Mouse (Mus musculus) CH12.LX (cell line): Measurements from ENCODE around the gene Crnkl1. TPM values are rescaled to one million over a fixed set of nuclear protein-coding genes. Genes with fewer than 3 reads are reported as not detected.

Experiments used
- DNase-seq: peaks from one replicate; pipeline ENCODE4 v3.0.0-alpha.2; 2013; ENCODE audit errors: extremely low read depth
- H3K27ac ChIP-seq: 2 replicates; pipeline ENCODE4 v1.5.1; 2012; ENCODE audit warnings: low read depth, mild to moderate bottlenecking, control low read depth, moderate library complexity; ENCODE audit not compliant: insufficient read depth
- H3K27me3 ChIP-seq: replicated peaks from 2 replicates; pipeline ENCODE3; 2012; ENCODE audit warnings: inconsistent platforms
- H3K36me3 ChIP-seq, 2 experiments: replicated peaks in 1 of 2; 2 replicates each; pipeline versions ENCODE3 to v1.6.1; 2012; ENCODE audit warnings: inconsistent platforms in 1 of 2, low read length in 1 of 2, mild to moderate bottlenecking in 1 of 2, mixed read lengths in 1 of 2, moderate library complexity in 1 of 2; ENCODE audit not compliant: control insufficient read depth in 1 of 2, insufficient read depth in 1 of 2
- H3K4me1 ChIP-seq, 2 experiments: 2 replicates each; pipeline ENCODE4 v1.6.1; 2012; ENCODE audit warnings: inconsistent platforms in 1 of 2, moderate library complexity in 1 of 2; ENCODE audit not compliant: insufficient read depth in 2 of 2, control insufficient read depth in 1 of 2
- H3K4me2 ChIP-seq: 2 replicates; pipeline ENCODE4 v1.6.1; 2012; ENCODE audit warnings: low read depth, mild to moderate bottlenecking, control low read depth; ENCODE audit not compliant: poor library complexity, insufficient read depth, severe bottlenecking
- H3K4me3 ChIP-seq, 3 experiments: fragments of 150-350 bp in 1 of 3; sonication (generic) in 1 of 3; replicated peaks in 1 of 3; 2 replicates each; pipeline versions ENCODE3 to v1.5.1; 2011 to 2012; ENCODE audit warnings: low read depth in 2 of 3, low read length in 2 of 3, mild to moderate bottlenecking in 2 of 3, moderate library complexity in 2 of 3, control low read depth in 1 of 3, improper control_type of control experiment in 1 of 3, inconsistent platforms in 1 of 3, mixed read lengths in 1 of 3; ENCODE audit not compliant: poor library complexity in 1 of 3
- H3K79me2 ChIP-seq: replicated peaks from 2 replicates; pipeline ENCODE4 v1.6.1; 2012; ENCODE audit warnings: mild to moderate bottlenecking, moderate library complexity; ENCODE audit not compliant: control insufficient read depth, poor library complexity, insufficient read depth, severe bottlenecking; ENCODE audit errors: extremely low read depth
- H3K9ac ChIP-seq: 2 replicates; pipeline ENCODE4 v1.6.1; 2012; ENCODE audit warnings: low read depth, mild to moderate bottlenecking, control low read depth, moderate library complexity; ENCODE audit not compliant: insufficient read depth
- H3K9me3 ChIP-seq: replicated peaks from 2 replicates; pipeline ENCODE3; 2012; ENCODE audit warnings: low read length, inconsistent platforms, mixed read lengths
- BHLHE40 ChIP-seq: IDR thresholded peaks from 2 replicates; pipeline ENCODE4 v1.6.1; 2011; ENCODE audit warnings: mild to moderate bottlenecking, low read depth, low read length, improper control_type of control experiment
- CHD1 ChIP-seq: IDR thresholded peaks from 2 replicates; pipeline ENCODE4 v1.6.1; 2012; ENCODE audit warnings: low read depth, low read length, improper control_type of control experiment, inconsistent platforms
- CTCF ChIP-seq, 2 experiments: IDR thresholded peaks in 1 of 2; conservative IDR thresholded peaks in 1 of 2; 2 replicates each; pipeline ENCODE4 v1.5.1; 2011 to 2012; ENCODE audit warnings: low read depth in 2 of 2, low read length in 2 of 2, improper control_type of control experiment in 1 of 2, inconsistent platforms in 1 of 2, mild to moderate bottlenecking in 1 of 2, moderate library complexity in 1 of 2
- E2F4 ChIP-seq: IDR thresholded peaks from 2 replicates; pipeline ENCODE4 v1.6.1; 2011; ENCODE audit warnings: low read depth, low read length, improper control_type of control experiment; ENCODE audit not compliant: insufficient replicate concordance
- EP300 ChIP-seq: IDR thresholded peaks from 2 replicates; pipeline ENCODE4 v1.6.1; 2011; ENCODE audit warnings: low read length, improper control_type of control experiment
- GABPA ChIP-seq: IDR thresholded peaks from 2 replicates; pipeline ENCODE4 v1.6.1; 2012; ENCODE audit warnings: low read depth, low read length, improper control_type of control experiment, inconsistent platforms; ENCODE audit not compliant: insufficient replicate concordance
- HCFC1 ChIP-seq: IDR thresholded peaks from 2 replicates; pipeline ENCODE4 v1.6.1; 2012; ENCODE audit warnings: low read depth, mild to moderate bottlenecking, inconsistent platforms, low read length, improper control_type of control experiment
- IRF4 ChIP-seq: IDR thresholded peaks from 2 replicates; pipeline ENCODE4 v1.6.1; 2014; ENCODE audit warnings: low read depth, mild to moderate bottlenecking, inconsistent platforms, low read length, improper control_type of control experiment
- JUN ChIP-seq: IDR thresholded peaks from 2 replicates; pipeline ENCODE4 v1.6.1; 2011; ENCODE audit warnings: low read depth, mild to moderate bottlenecking, low read length, improper control_type of control experiment, moderate library complexity; ENCODE audit not compliant: insufficient read depth
- KAT2A ChIP-seq: IDR thresholded peaks from 2 replicates; pipeline ENCODE4 v1.6.1; 2012; ENCODE audit warnings: low read length, improper control_type of control experiment, inconsistent platforms; ENCODE audit not compliant: insufficient replicate concordance
- MEF2A ChIP-seq: IDR thresholded peaks from 2 replicates; pipeline ENCODE4 v1.6.1; 2014; ENCODE audit warnings: low read depth, mild to moderate bottlenecking, inconsistent platforms, low read length, improper control_type of control experiment, borderline replicate concordance
- NELFE ChIP-seq: IDR thresholded peaks from 2 replicates; pipeline ENCODE4 v1.6.1; 2011; ENCODE audit warnings: low read depth, low read length, improper control_type of control experiment
- PAX5 ChIP-seq: IDR thresholded peaks from 2 replicates; pipeline ENCODE4 v1.6.1; 2012; ENCODE audit warnings: low read length, inconsistent platforms, mixed read lengths
- POLR2AphosphoS2 ChIP-seq: IDR thresholded peaks from 2 replicates; pipeline ENCODE4 v1.6.1; 2011; ENCODE audit warnings: low read depth, low read length, improper control_type of control experiment
- RCOR1 ChIP-seq: conservative IDR thresholded peaks from 2 replicates; pipeline ENCODE4 v1.6.1; 2012; ENCODE audit warnings: low read depth, mild to moderate bottlenecking, inconsistent platforms, low read length, improper control_type of control experiment
- SIN3A ChIP-seq: IDR thresholded peaks from 2 replicates; pipeline ENCODE4 v1.6.1; 2012; ENCODE audit warnings: low read length, improper control_type of control experiment, inconsistent platforms
- SMC3 ChIP-seq: IDR thresholded peaks from 2 replicates; pipeline ENCODE4 v1.6.1; 2011; ENCODE audit warnings: low read depth, low read length, improper control_type of control experiment
- TBP ChIP-seq: conservative IDR thresholded peaks from 2 replicates; pipeline ENCODE4 v1.6.1; 2011; ENCODE audit warnings: low read depth, low read length, improper control_type of control experiment
- UBTF ChIP-seq: IDR thresholded peaks from 2 replicates; pipeline ENCODE4 v1.6.1; 2012; ENCODE audit warnings: low read depth, mild to moderate bottlenecking, inconsistent platforms, low read length, improper control_type of control experiment, moderate library complexity
- USF1 ChIP-seq: IDR thresholded peaks from 2 replicates; pipeline ENCODE4 v1.6.1; 2014; ENCODE audit warnings: low read depth, mild to moderate bottlenecking, inconsistent platforms, low read length, improper control_type of control experiment
- USF2 ChIP-seq: conservative IDR thresholded peaks from 2 replicates; pipeline ENCODE4 v1.6.1; 2011; ENCODE audit warnings: low read depth, low read length, improper control_type of control experiment
- ZC3H11A ChIP-seq: IDR thresholded peaks from 2 replicates; pipeline ENCODE4 v1.6.1; 2012; ENCODE audit warnings: low read depth, mild to moderate bottlenecking, inconsistent platforms, low read length, improper control_type of control experiment
- ZKSCAN1 ChIP-seq: IDR thresholded peaks from 2 replicates; pipeline ENCODE4 v1.6.1; 2012; ENCODE audit warnings: low read depth, inconsistent platforms, low read length, improper control_type of control experiment, borderline replicate concordance
- ZMIZ1 ChIP-seq: IDR thresholded peaks from 2 replicates; pipeline ENCODE4 v1.6.1; 2012; ENCODE audit warnings: low read depth, mild to moderate bottlenecking, inconsistent platforms, low read length, improper control_type of control experiment
- ZNF384 ChIP-seq: IDR thresholded peaks from 2 replicates; pipeline ENCODE4 v1.6.1; 2012; ENCODE audit warnings: low read depth, low read length, improper control_type of control experiment, inconsistent platforms
- dilution Hi-C: fragments of 300-500 bp; cut with MboI; formaldehyde crosslinking; loops from 2 replicates; pipeline ENCODE4 v1.14.3; 2020; ENCODE audit warnings: low sequenced_read_pairs; ENCODE audit not compliant: extremely low pct_unique_long_range_greater_than_20kb, extremely low pct_ligation_motif_present
- in situ Hi-C: fragments of 300-500 bp; cut with MboI; formaldehyde crosslinking; loops from 3 replicates; pipeline ENCODE4 v1.14.3; 2019; ENCODE audit warnings: low sequenced_read_pairs, low pct_ligation_motif_present, low pct_unique_long_range_greater_than_20kb, mixed read lengths
- polyA plus RNA-seq: library from polyadenylated mRNA; unstranded; fragments of >175 nt; gene quantifications from 2 replicates; pipeline ENCODE4 v1.2.1, GENCODE M21; 2012; ENCODE audit warnings: low read depth; ENCODE audit not compliant: insufficient read length
- total RNA-seq, 2 experiments: library from RNA; depleted of rRNA; stranded (reverse); fragments of 300-350 nt in 1 of 2; fragments of >200 nt in 1 of 2; gene quantifications; 2 replicates each; pipeline ENCODE4 v1.2.3; 2012 to 2014

Crnkl1 gene
- total and polyA plus RNA-seq, 3 experiments = 18.8 to 31.6 (median 30.4) TPM

- Histone ChIP-seq H3K27me3 (no peaks in the 10 kb centered on the region), H3K79me2 (no peaks in the 10 kb centered on the region), H3K9me3 (no peaks in the 10 kb centered on the region), H3K4me1 (peaks cover 0 to 7% of the 10 kb centered on the region in 2 experiments; a peak in 1 of 4 replicates), H3K4me2 (no peak overlapping the region), H3K36me3 (no peaks in the 10 kb centered on the region), H3K9ac (no peak overlapping the region), H3K27ac (no peak overlapping the region), H3K4me3 (no peak overlapping the region)
- dilution Hi-C loops (no loop called here), in situ Hi-C loops (loop anchor here (10.0 to 25.0 kb wide), 4 partner anchors 287 to 662 kb away; no protein-coding TSS in a partner anchor)
- no peak for DNase-seq
- TF ChIP-seq KAT2A = no peak
- no peak for TF ChIP-seq SMC3
- TF ChIP-seq ZMIZ1 = no peak
- no peak for TF ChIP-seq PAX5
- TF ChIP-seq E2F4 = no peak
- no peak for TF ChIP-seq EP300
- no peak for TF ChIP-seq BHLHE40
- TF ChIP-seq USF1 = no peak
- TF ChIP-seq JUN = no peak
- no peak for TF ChIP-seq SIN3A
- no peak for TF ChIP-seq POLR2AphosphoS2
- TF ChIP-seq ZKSCAN1 = no peak
- no peak for TF ChIP-seq CTCF (conservative IDR thresholded peaks at IDR 0.05 in 1 of 2, IDR thresholded peaks at IDR 0.05 in 1 of 2; ENCODE audit: low read depth in 2 of 2, low read length in 2 of 2)
- no peak for TF ChIP-seq IRF4
- TF ChIP-seq GABPA = no peak
- no peak for TF ChIP-seq CHD1
Observed at GRCm38 (mm10) chr2:145950239-145950638, 15.4 kb upstream of the Crnkl1 start.

GRCm38 (mm10) chr2:145949475-145950068, 14.8 kb upstream of the Crnkl1 start:
- dilution Hi-C loops = no loop called here
- H3K4me3 ChIP-seq = no peak overlapping the region
- TF ChIP-seq TBP (no peak), MEF2A (no peak), E2F4 (no peak), CHD1 (no peak), JUN (no peak), ZC3H11A (no peak), NELFE (no peak), SIN3A (no peak), UBTF (no peak), HCFC1 (no peak), KAT2A (no peak), RCOR1 (no peak), GABPA (no peak), ZNF384 (no peak), BHLHE40 (no peak), USF2 (no peak)
- TF ChIP-seq, all 38 proteins: peak for 0
- Histone ChIP-seq H3K9ac (no peak overlapping the region), H3K4me1 (peaks cover 0 to 7% of the 10 kb centered on the region in 2 experiments; a peak in 1 of 4 replicates), H3K27me3 (no peaks in the 10 kb centered on the region), H3K9me3 (no peaks in the 10 kb centered on the region), H3K36me3 (no peaks in the 10 kb centered on the region), H3K79me2 (no peaks in the 10 kb centered on the region), H3K27ac (no peak overlapping the region), H3K4me2 (no peak overlapping the region)
- in situ Hi-C loops = loop anchor here (10.0 to 25.0 kb wide), 4 partner anchors 288 to 663 kb away; no protein-coding TSS in a partner anchor
- DNase-seq = no peak
